Mouse (Mus musculus) thymus, adult 2 months (tissue): ENCODE results near the gene Uhrf1.
"Not testable (repeated sequence)": the region's sequence is repeated elsewhere in the genome, so short reads cannot be mapped to it uniquely, and the experiment has no call there.

Experiments
- CTCF ChIP-seq: fragments of 200-500 bp; IDR thresholded peaks from 2 replicates; pipeline ENCODE4 v1.5.1; 2012; ENCODE audit warnings: mild to moderate bottlenecking, control low read depth, low read length, moderate library complexity, borderline replicate concordance; ENCODE audit not compliant: control insufficient read depth, poor library complexity, insufficient read depth; ENCODE audit errors: extremely low read depth
- POLR2A ChIP-seq: fragments of 200-500 bp; IDR thresholded peaks from 2 replicates; pipeline ENCODE4 v1.6.1; 2012; ENCODE audit warnings: mild to moderate bottlenecking, low read length, control low read depth, moderate library complexity; ENCODE audit not compliant: control insufficient read depth, poor library complexity, insufficient read depth; ENCODE audit errors: extremely low read depth

GRCm38 (mm10) chr17:56258812-56259211 lies 44.3 kb upstream of the Uhrf1 start:
- TF ChIP-seq CTCF, POLR2A: not testable (repeated sequence)
